Mouse (Mus musculus): ENCODE data around the gene Ppm1f. TPM values are rescaled to one million over a fixed set of nuclear protein-coding genes. Genes with fewer than 3 reads are reported as not detected.
A peak's percentile ranks its signal among the peaks of the same experiment; 100 is the strongest.

The Ppm1f gene
- 37.7 and 48.0 TPM in 2 replicates for total RNA-seq (2012; rRNA removed)
- 43.2 TPM in 2 replicates for total RNA-seq (2014; rRNA removed)
- 47.5 and 51.4 TPM in 2 replicates for polyA plus RNA-seq (2012; ENCODE audit: insufficient read length, low read depth)

- no peaks in the 10 kb centered on the region for H3K79me2 ChIP-seq (replicated peaks; ENCODE audit: control insufficient read depth, extremely low read depth, insufficient read depth, poor library complexity, severe bottlenecking)
- H3K27me3 ChIP-seq (replicated peaks) = no peaks in the 10 kb centered on the region
- dilution Hi-C loops (cut with MboI; ENCODE audit: extremely low pct_ligation_motif_present, extremely low pct_unique_long_range_greater_than_20kb, low sequenced_read_pairs) (no loop called here), in situ Hi-C loops (cut with MboI; ENCODE audit: low pct_ligation_motif_present, low pct_unique_long_range_greater_than_20kb, low sequenced_read_pairs) (loop anchor here (5.0 kb wide), 1 partner anchor 34 kb away; the partner anchor contains the start of gene Igll1)
- H3K9ac ChIP-seq (ENCODE audit: insufficient read depth, low read depth) = peak within 1 kb of the TSS; percentile 60
- peaks cover 23 to 63% of the 10 kb centered on the region in 2 experiments for H3K36me3 ChIP-seq (replicated peaks in 1 of 2; ENCODE audit: control insufficient read depth in 1 of 2, insufficient read depth in 1 of 2, low read length in 1 of 2)
- peak; percentile 96 for DNase-seq (ENCODE audit: extremely low read depth)
- TF ChIP-seq USF1 (IDR thresholded peaks at IDR 0.05; ENCODE audit: low read depth, low read length) (no peak), KAT2A (IDR thresholded peaks at IDR 0.05; ENCODE audit: insufficient replicate concordance, low read length) (no peak), ZC3H11A (IDR thresholded peaks at IDR 0.05; ENCODE audit: low read depth, low read length) (no peak), ZNF384 (IDR thresholded peaks at IDR 0.05; ENCODE audit: low read depth, low read length) (no peak), HCFC1 (IDR thresholded peaks at IDR 0.05; ENCODE audit: low read depth, low read length) (peak; percentile 66), JUN (IDR thresholded peaks at IDR 0.05; ENCODE audit: insufficient read depth, low read depth, low read length) (no peak), NELFE (IDR thresholded peaks at IDR 0.05; ENCODE audit: low read depth, low read length) (peak; percentile 94), ETS1 (conservative IDR thresholded peaks at IDR 0.05; ENCODE audit: low read depth, low read length) (0 out of 2 replicates have a peak, but pooled peaks have one; percentile 31), MYC (IDR thresholded peaks at IDR 0.05; ENCODE audit: low read depth, low read length) (peak; percentile 49; the same call in 1 of the 2 replicates), SIN3A (IDR thresholded peaks at IDR 0.05; ENCODE audit: low read length) (peak; percentile 82), MAX (IDR thresholded peaks at IDR 0.05; ENCODE audit: low read length) (0 out of 2 replicates have a peak, but pooled peaks have one; percentile 37), IRF4 (IDR thresholded peaks at IDR 0.05; ENCODE audit: low read depth, low read length) (peak; percentile 45; the same call in 1 of the 2 replicates), E2F4 (IDR thresholded peaks at IDR 0.05; ENCODE audit: insufficient replicate concordance, low read depth, low read length) (no peak), UBTF (IDR thresholded peaks at IDR 0.05; ENCODE audit: low read depth, low read length) (peak; percentile 70; the same call in 1 of the 2 replicates), SMC3 (IDR thresholded peaks at IDR 0.05; ENCODE audit: low read depth, low read length) (peak; percentile 88), ELF1 (IDR thresholded peaks at IDR 0.05; ENCODE audit: low read depth, low read length) (peak; percentile 88), POLR2AphosphoS2 (IDR thresholded peaks at IDR 0.05; ENCODE audit: low read depth, low read length) (peak; percentile 95), MAFK (IDR thresholded peaks at IDR 0.05; ENCODE audit: insufficient replicate concordance, low read length) (no peak), JUND (conservative IDR thresholded peaks at IDR 0.05; ENCODE audit: low read depth, low read length) (no peak), MEF2A (IDR thresholded peaks at IDR 0.05; ENCODE audit: borderline replicate concordance, low read depth, low read length) (peak; percentile 63), TBP (conservative IDR thresholded peaks at IDR 0.05; ENCODE audit: low read depth, low read length) (no peak), RCOR1 (conservative IDR thresholded peaks at IDR 0.05; ENCODE audit: low read depth, low read length) (peak; percentile 67; the same call in 1 of the 2 replicates), RAD21 (IDR thresholded peaks at IDR 0.05; ENCODE audit: low read depth, low read length) (peak; percentile 56), BHLHE40 (IDR thresholded peaks at IDR 0.05; ENCODE audit: low read depth, low read length) (peak; percentile 58), POLR2A (IDR thresholded peaks at IDR 0.05; ENCODE audit: low read depth, low read length) (peak; percentile 96), MAZ (IDR thresholded peaks at IDR 0.05; ENCODE audit: low read depth, low read length) (no peak; the same call in 1 of the 2 replicates), PAX5 (IDR thresholded peaks at IDR 0.05; ENCODE audit: low read length) (no peak), USF2 (conservative IDR thresholded peaks at IDR 0.05; ENCODE audit: low read depth, low read length) (no peak; the same call in 1 of the 2 replicates), CHD1 (IDR thresholded peaks at IDR 0.05; ENCODE audit: low read depth, low read length) (0 out of 2 replicates have a peak, but pooled peaks have one; percentile 13), MXI1 (IDR thresholded peaks at IDR 0.05; ENCODE audit: low read depth, low read length) (peak; percentile 93), TCF12 (IDR thresholded peaks at IDR 0.05; ENCODE audit: low read depth, low read length) (peak; percentile 70), NRF1 (IDR thresholded peaks at IDR 0.05; ENCODE audit: low read depth, low read length) (peak; percentile 95), CHD2 (IDR thresholded peaks at IDR 0.05; ENCODE audit: low read length) (peak; percentile 65), EP300 (IDR thresholded peaks at IDR 0.05; ENCODE audit: low read length) (no peak), ZKSCAN1 (IDR thresholded peaks at IDR 0.05; ENCODE audit: borderline replicate concordance, low read depth, low read length) (no peak), ZMIZ1 (IDR thresholded peaks at IDR 0.05; ENCODE audit: low read depth, low read length) (peak; percentile 91), GABPA (IDR thresholded peaks at IDR 0.05; ENCODE audit: insufficient replicate concordance, low read depth, low read length) (no peak), CTCF (conservative IDR thresholded peaks at IDR 0.05 in 1 of 2, IDR thresholded peaks at IDR 0.05 in 1 of 2; ENCODE audit: low read depth in 2 of 2, low read length in 2 of 2) (peak; percentile 59 to 95; a peak in 3 of 4 replicates)
- peak within 1 kb of the TSS; percentile 57 for H3K27ac ChIP-seq (ENCODE audit: insufficient read depth, low read depth)
- H3K4me1 ChIP-seq (ENCODE audit: control insufficient read depth in 1 of 2, insufficient read depth in 2 of 2) = peaks cover 9 to 44% of the 10 kb centered on the region in 2 experiments
- H3K4me2 ChIP-seq (ENCODE audit: insufficient read depth, low read depth, poor library complexity, severe bottlenecking) = peak within 1 kb of the TSS; percentile 53
- H3K4me3 ChIP-seq (replicated peaks in 1 of 3; ENCODE audit: low read depth in 2 of 3, low read length in 2 of 3, poor library complexity in 1 of 3) = peak within 1 kb of the TSS; percentile 67 to 86 (median 69)
- no peaks in the 10 kb centered on the region for H3K9me3 ChIP-seq (replicated peaks; ENCODE audit: low read length)
These were observed at the start of gene Ppm1f for GRCm38 (mm10) chr16:16896382-16897055. Gene Ppm1f, plus strand, starts transcription at chr16:16896469.
